Mouse (Mus musculus) heart, adult 2 months (tissue): ENCODE results near the gene Nmnat2. TPM values are rescaled to one million over a fixed set of nuclear protein-coding genes. Genes with fewer than 3 reads are reported as not detected.

Experiments used
- DNase-seq, 2 experiments: peaks; one replicate each; pipeline ENCODE4 v3.0.0; 2021
- H3K27ac ChIP-seq: fragments of 200-600 bp; 2 replicates; pipeline ENCODE4 v1.8.1; 2022
- H3K27me3 ChIP-seq: fragments of 200-500 bp; 2 replicates; pipeline ENCODE4 v1.6.1; 2012; ENCODE audit warnings: mild to moderate bottlenecking, low read length, inconsistent platforms, mixed read lengths; ENCODE audit not compliant: control insufficient read depth, insufficient read depth
- H3K36me3 ChIP-seq: fragments of 200-500 bp; 2 replicates; pipeline ENCODE4 v1.6.1; 2012; ENCODE audit warnings: low read length, inconsistent platforms; ENCODE audit not compliant: control insufficient read depth, insufficient read depth
- H3K4me1 ChIP-seq: fragments of 200-500 bp; 2 replicates; pipeline ENCODE4 v1.6.1; 2011; ENCODE audit warnings: low read length; ENCODE audit not compliant: control insufficient read depth, insufficient read depth
- H3K4me3 ChIP-seq: fragments of 200-600 bp; 2 replicates; pipeline ENCODE4 v1.8.1; 2022
- H3K79me2 ChIP-seq: fragments of 200-500 bp; replicated peaks from 2 replicates; pipeline ENCODE4 v1.6.1; 2012; ENCODE audit warnings: mild to moderate bottlenecking, inconsistent platforms, low read length, moderate library complexity, mixed read lengths; ENCODE audit not compliant: control insufficient read depth, insufficient read depth
- H3K9ac ChIP-seq: fragments of 200-500 bp; 2 replicates; pipeline ENCODE4 v1.6.1; 2012; ENCODE audit warnings: low read depth, mild to moderate bottlenecking, control low read depth, inconsistent platforms, low read length, mixed read lengths
- CTCF ChIP-seq: fragments of 200-600 bp; IDR thresholded peaks from 2 replicates; pipeline ENCODE4 v1.8.1; 2022; ENCODE audit warnings: antibody characterized with exemption, mild to moderate bottlenecking, moderate library complexity
- EP300 ChIP-seq: fragments of 200-500 bp; IDR thresholded peaks from 2 replicates; pipeline ENCODE4 v1.6.1; 2011; ENCODE audit warnings: low read depth, low read length, control low read depth; ENCODE audit not compliant: insufficient read depth
- POLR2A ChIP-seq: fragments of 200-500 bp; IDR thresholded peaks from 2 replicates; pipeline ENCODE4 v1.6.1; 2011; ENCODE audit warnings: mild to moderate bottlenecking, low read depth, low read length, control low read depth; ENCODE audit not compliant: insufficient read depth
- WGBS: fragments of 180-500 bp; shearing (Covaris S2); methylation state at CpG from one replicate; pipeline ENCODE4 v1.1.7; 2018; 5-methylcytosine and 5-hydroxymethylcytosine counted together
- intact Hi-C: fragments of 180-260 bp; cut with DNase I; formaldehyde crosslinking; loops from one replicate; pipeline ENCODE4 v1.15.1; 2025
- polyA plus RNA-seq: library from polyadenylated mRNA; depleted of rRNA; stranded (reverse); fragments of >200 nt; gene quantifications from 2 replicates; pipeline ENCODE4 v1.2.3, GENCODE M21; 2012
- total RNA-seq, 2 experiments: library from RNA; stranded (reverse); gene quantifications; 2 replicates each; pipeline ENCODE4 v1.2.3; 2021

Gene Nmnat2
- total and polyA plus RNA-seq, 3 experiments = 0.29 to 0.89 (median 0.66) TPM

- Histone ChIP-seq H3K4me1 (peaks cover 2% of the 10 kb centered on the region; the same call in 1 of the 2 replicates), H3K27ac (no peak overlapping the region), H3K27me3 (no peaks in the 10 kb centered on the region), H3K79me2 (no peaks in the 10 kb centered on the region), H3K36me3 (no peaks in the 10 kb centered on the region), H3K4me3 (no peak overlapping the region), H3K9ac (no peak overlapping the region)
- DNase-seq = no peak
- TF ChIP-seq POLR2A = no peak
- intact Hi-C loops = no loop called here
- 86% methylated on average over 11 of the region's 11 CpGs for WGBS
Measured at GRCm38 (mm10) chr1:153144021-153144420, 189.2 kb downstream of the Nmnat2 start.

GRCm38 (mm10) chr1:153145791-153146190 lies 191.0 kb downstream of the Nmnat2 start:
- WGBS = 45% methylated on average over 5 of the region's 5 CpGs
- no peaks in the 10 kb centered on the region for H3K4me1 ChIP-seq
- no peak overlapping the region for H3K4me3 ChIP-seq
- H3K36me3 ChIP-seq = no peaks in the 10 kb centered on the region
- TF ChIP-seq EP300 (no peak), CTCF (no peak), POLR2A (no peak)
- intact Hi-C loops = no loop called here
- no peak overlapping the region for H3K9ac ChIP-seq
- no peak overlapping the region for H3K27ac ChIP-seq
- no peaks in the 10 kb centered on the region for H3K79me2 ChIP-seq
- no peaks in the 10 kb centered on the region for H3K27me3 ChIP-seq
- no peak for DNase-seq

- TF ChIP-seq CTCF (no peak), EP300 (no peak), POLR2A (no peak)
- intact Hi-C loops = no loop called here
- WGBS = 67% methylated on average over 7 of the region's 7 CpGs
Measured at GRCm38 (mm10) chr1:153152594-153152993, 197.8 kb downstream of the Nmnat2 start.

GRCm38 (mm10) chr1:153153619-153154137 lies 198.9 kb downstream of the Nmnat2 start:
- 65% methylated on average over 10 of the region's 10 CpGs for WGBS

More at GRCm38 (mm10) chr1:153152594-153152993, 197.8 kb downstream of the Nmnat2 start:
- H3K27me3 ChIP-seq = no peaks in the 10 kb centered on the region
- H3K36me3 ChIP-seq = no peaks in the 10 kb centered on the region
- H3K4me1 ChIP-seq = peaks cover 2% of the 10 kb centered on the region
- H3K9ac ChIP-seq = no peak overlapping the region
- H3K27ac ChIP-seq = no peak overlapping the region
- no peak for DNase-seq
- no peak overlapping the region for H3K4me3 ChIP-seq
- H3K79me2 ChIP-seq = no peaks in the 10 kb centered on the region

GRCm38 (mm10) chr1:153155364-153155763 lies 200.6 kb downstream of the Nmnat2 start:
- no peak overlapping the region for H3K27ac ChIP-seq
- no peak overlapping the region for H3K9ac ChIP-seq
- peaks cover 3% of the 10 kb centered on the region for H3K4me1 ChIP-seq
- H3K27me3 ChIP-seq = no peaks in the 10 kb centered on the region
- DNase-seq = peak in 1 of 2 experiments; percentile 41
- TF ChIP-seq CTCF (no peak), POLR2A (no peak), EP300 (no peak)
- 35% methylated on average over 8 of the region's 8 CpGs for WGBS
- H3K36me3 ChIP-seq = no peaks in the 10 kb centered on the region
- no peaks in the 10 kb centered on the region for H3K79me2 ChIP-seq
- no peak overlapping the region for H3K4me3 ChIP-seq
- intact Hi-C loops = no loop called here

More at GRCm38 (mm10) chr1:153153619-153154137, 198.9 kb downstream of the Nmnat2 start:
- no peak for TF ChIP-seq CTCF
- TF ChIP-seq POLR2A = no peak
- Histone ChIP-seq H3K4me1 (peaks cover 2% of the 10 kb centered on the region), H3K27me3 (no peaks in the 10 kb centered on the region), H3K4me3 (no peak overlapping the region), H3K36me3 (no peaks in the 10 kb centered on the region), H3K9ac (no peak overlapping the region), H3K27ac (no peak overlapping the region), H3K79me2 (no peaks in the 10 kb centered on the region)
- intact Hi-C loops = no loop called here
- DNase-seq = no peak

GRCm38 (mm10) chr1:153157021-153157623 lies 202.3 kb downstream of the Nmnat2 start:
- Histone ChIP-seq H3K9ac (no peak overlapping the region), H3K4me1 (peaks cover 3% of the 10 kb centered on the region), H3K36me3 (no peaks in the 10 kb centered on the region), H3K27me3 (no peaks in the 10 kb centered on the region), H3K27ac (peak overlapping the region; percentile 41), H3K79me2 (no peaks in the 10 kb centered on the region), H3K4me3 (no peak overlapping the region)
- intact Hi-C loops = loop anchor here (1.0 kb wide), 1 partner anchor 31 kb away; no protein-coding TSS in a partner anchor
- TF ChIP-seq CTCF (no peak), POLR2A (no peak), EP300 (no peak)
- 53% methylated on average over 5 of the region's 5 CpGs for WGBS
- DNase-seq = peak in 1 of 2 experiments; percentile 64
